Mouse (Mus musculus): ENCODE results near the gene Emsy.

DNA sequence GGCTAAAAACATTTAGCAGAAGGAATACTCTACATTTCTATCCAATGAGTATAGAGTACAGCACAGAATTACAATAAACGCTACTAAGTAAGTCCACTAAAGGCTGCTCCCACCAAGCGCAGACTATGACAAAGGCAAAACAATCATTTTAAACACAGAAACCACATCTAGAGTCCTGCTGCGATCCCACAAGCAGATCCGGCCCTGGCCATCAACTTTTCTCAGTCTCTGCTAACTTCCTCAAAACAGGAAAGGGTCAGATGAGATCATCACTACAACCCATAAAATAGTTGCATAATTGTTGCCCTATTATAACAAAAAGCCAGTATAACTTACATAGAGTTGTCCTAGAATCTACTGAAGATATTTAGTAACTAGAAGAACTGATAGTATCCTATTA, 54.9 kb downstream of the Emsy start:
- TF ChIP-seq CTCF (IDR thresholded peaks at IDR 0.05; ENCODE audit: low read depth) (no peak), EP300 (IDR thresholded peaks at IDR 0.05; ENCODE audit: low read depth) (no peak)

Data from heart, postnatal 0 days (tissue).